Mouse (Mus musculus) E14TG2a.4 (cell line): ENCODE data around the gene Lcn10.
"Not testable (repeated sequence)": the region's sequence is repeated elsewhere in the genome, so short reads cannot be mapped to it uniquely, and the experiment has no call there.

Experiments
- H3K27me3 ChIP-seq: 2 replicates; pipeline ENCODE4 v1.6.1; 2014; ENCODE audit warnings: low read length, control low read depth; ENCODE audit not compliant: insufficient read depth
- H3K36me3 ChIP-seq: 2 replicates; pipeline ENCODE4 v1.6.1; 2014; ENCODE audit warnings: low read length, control low read depth; ENCODE audit not compliant: insufficient read depth
- H3K4me1 ChIP-seq: replicated peaks from 2 replicates; pipeline ENCODE4 v1.6.1; 2014; ENCODE audit warnings: low read depth, low read length, control low read depth
- H3K4me3 ChIP-seq: replicated peaks from 2 replicates; pipeline ENCODE4 v1.5.1; 2014; ENCODE audit warnings: mild to moderate bottlenecking, low read length
- H3K9me3 ChIP-seq: 2 replicates; pipeline ENCODE4 v1.6.1; 2014; ENCODE audit warnings: low read length, control low read depth
- CTCF ChIP-seq: conservative IDR thresholded peaks from 2 replicates; pipeline ENCODE4 v1.5.1; 2014; ENCODE audit warnings: low read length
- NANOG ChIP-seq: IDR thresholded peaks from 2 replicates; pipeline ENCODE4 v1.6.1; 2014; ENCODE audit warnings: borderline replicate concordance, low read length, mixed read lengths
- POU5F1 ChIP-seq: IDR thresholded peaks from 2 replicates; pipeline ENCODE4 v1.6.1; 2014; ENCODE audit warnings: low read length, borderline replicate concordance

Gene Lcn10

GRCm38 (mm10) chr2:25696951-25697350, 14.4 kb downstream of the Lcn10 start:
- no peak for TF ChIP-seq CTCF
- TF ChIP-seq POU5F1 = no peak
- TF ChIP-seq NANOG = no peak
- Histone ChIP-seq H3K27me3 (peaks cover 6% of the 10 kb centered on the region; the same call in 1 of the 2 replicates), H3K4me1 (peaks cover 12% of the 10 kb centered on the region), H3K36me3 (no peaks in the 10 kb centered on the region), H3K4me3 (no peak overlapping the region), H3K9me3 (no peaks in the 10 kb centered on the region)

DNA sequence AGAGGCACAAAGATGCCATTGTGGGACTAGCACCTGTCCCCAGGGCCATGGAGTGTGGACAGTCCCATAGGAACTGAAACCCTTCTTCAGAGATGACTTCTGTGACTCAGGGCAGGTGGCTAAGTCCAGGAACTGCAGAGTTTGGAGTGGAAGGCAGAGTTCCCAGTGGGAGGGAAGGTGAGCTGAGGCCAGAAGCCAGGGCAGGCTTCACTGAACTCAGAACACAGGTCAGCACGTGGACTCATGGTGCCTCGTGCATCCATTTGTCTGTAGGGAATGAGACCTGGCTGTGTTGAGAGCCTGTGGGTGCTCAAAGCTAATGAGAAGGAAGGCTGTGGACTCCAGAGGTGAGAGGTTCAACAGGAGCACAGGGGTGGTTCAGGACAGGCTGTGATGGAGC, 16.2 kb downstream of the Lcn10 start:
- no peak for TF ChIP-seq CTCF
- no peaks in the 10 kb centered on the region for H3K36me3 ChIP-seq
- H3K9me3 ChIP-seq = no peaks in the 10 kb centered on the region
- peaks cover 22% of the 10 kb centered on the region for H3K27me3 ChIP-seq
- H3K4me1 ChIP-seq = peaks cover 12% of the 10 kb centered on the region
- H3K4me3 ChIP-seq = no peak overlapping the region

GRCm38 (mm10) chr2:25699743-25700142, 17.2 kb downstream of the Lcn10 start, which contains the start of gene Obp2a:
Gene Obp2a, plus strand, starts transcription at chr2:25700043.
- peaks cover 32% of the 10 kb centered on the region for H3K27me3 ChIP-seq
- not testable (repeated sequence) for H3K4me1 ChIP-seq, H3K36me3 ChIP-seq, H3K4me3 ChIP-seq, H3K9me3 ChIP-seq

DNA sequence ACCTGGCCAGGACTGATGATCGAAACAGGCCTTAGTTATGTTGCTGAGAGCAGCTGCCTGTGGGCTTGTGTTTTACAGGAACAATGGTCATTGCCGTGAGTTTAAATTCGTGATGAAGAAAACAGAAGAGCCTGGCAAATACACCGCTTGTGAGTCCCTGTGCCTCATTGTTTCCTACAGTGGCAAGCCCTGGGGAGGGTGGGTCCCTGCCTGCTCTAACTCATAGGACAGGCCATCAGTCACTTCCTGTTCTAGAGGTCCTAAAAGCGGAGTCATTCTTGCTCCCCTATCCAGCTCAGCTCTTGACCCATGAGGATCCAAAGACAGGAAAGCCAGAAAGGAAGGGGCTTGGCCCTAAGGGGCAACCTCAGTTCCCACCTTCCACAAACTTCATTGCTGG, 18.5 kb downstream of the Lcn10 start:
- Histone ChIP-seq H3K36me3 (no peaks in the 10 kb centered on the region), H3K27me3 (peaks cover 35% of the 10 kb centered on the region), H3K4me1 (no peaks in the 10 kb centered on the region), H3K4me3 (no peak overlapping the region), H3K9me3 (no peaks in the 10 kb centered on the region)
- TF ChIP-seq CTCF (no peak), POU5F1 (no peak), NANOG (no peak)

DNA sequence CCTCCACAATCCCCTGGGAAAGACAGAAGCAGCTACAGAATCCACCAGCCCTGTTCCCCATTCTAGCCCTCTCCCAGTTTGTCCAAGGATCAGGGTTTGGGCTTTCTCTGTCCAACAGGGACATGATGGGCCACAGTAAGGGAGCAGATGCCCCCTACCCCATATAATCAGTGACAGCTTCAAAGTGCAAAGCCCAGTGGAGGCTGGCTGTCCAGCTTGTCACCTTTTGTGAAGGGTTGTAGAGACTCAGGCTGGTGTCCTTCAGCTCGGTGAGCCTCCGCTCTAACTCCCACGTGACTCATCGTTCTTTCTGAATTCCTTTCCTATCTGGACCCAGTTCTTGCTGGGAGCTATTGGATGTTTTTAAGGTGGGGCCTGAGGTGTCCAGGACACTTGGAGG, 21.2 kb downstream of the Lcn10 start:
- Histone ChIP-seq H3K27me3 (peaks cover 57% of the 10 kb centered on the region), H3K36me3 (no peaks in the 10 kb centered on the region), H3K9me3 (no peaks in the 10 kb centered on the region), H3K4me1 (peaks cover 4% of the 10 kb centered on the region; the same call in 1 of the 2 replicates), H3K4me3 (no peak overlapping the region)
- TF ChIP-seq CTCF (no peak), POU5F1 (no peak), NANOG (no peak)

- Histone ChIP-seq H3K4me3 (peak within 1 kb of the TSS; percentile 84), H3K27me3 (peaks cover 53% of the 10 kb centered on the region), H3K36me3 (no peaks in the 10 kb centered on the region), H3K4me1 (peaks cover 4% of the 10 kb centered on the region; the same call in 1 of the 2 replicates), H3K9me3 (no peaks in the 10 kb centered on the region)
- TF ChIP-seq CTCF = no peak
- TF ChIP-seq POU5F1 = no peak
- TF ChIP-seq NANOG = no peak
Observed at GRCm38 (mm10) chr2:25706643-25707481, 24.3 kb downstream of the Lcn10 start, which contains the start of gene Bmyc. Gene Bmyc, plus strand, starts transcription at chr2:25706739.

DNA sequence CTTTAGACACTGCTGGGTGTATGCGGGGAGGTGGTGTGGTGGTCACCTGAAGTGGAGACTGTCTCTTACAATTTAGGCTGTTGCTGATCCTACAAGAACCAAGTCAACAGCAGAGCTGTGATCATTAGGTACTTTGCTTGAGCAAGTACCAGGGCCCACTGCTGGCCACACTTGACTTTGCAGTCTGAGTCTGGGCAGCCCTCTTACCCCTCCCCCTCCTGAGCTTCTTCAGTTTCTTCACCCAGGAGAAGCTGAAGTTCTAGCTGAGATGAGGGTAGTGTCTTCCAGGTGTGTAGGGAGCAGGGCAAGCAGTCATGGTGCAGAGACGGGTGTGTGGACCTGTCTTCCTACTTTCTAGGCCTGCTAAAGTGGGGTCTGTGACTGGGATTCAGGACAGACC, 25.6 kb downstream of the Lcn10 start:
- TF ChIP-seq NANOG = no peak
- peak; percentile 23 for TF ChIP-seq CTCF
- Histone ChIP-seq H3K4me1 (peaks cover 4% of the 10 kb centered on the region; the same call in 1 of the 2 replicates), H3K9me3 (no peaks in the 10 kb centered on the region)

GRCm38 (mm10) chr2:25709056-25709455, 26.5 kb downstream of the Lcn10 start:
- H3K9me3 ChIP-seq, H3K36me3 ChIP-seq, H3K4me1 ChIP-seq, H3K4me3 ChIP-seq: not testable (repeated sequence)
- peaks cover 34% of the 10 kb centered on the region for H3K27me3 ChIP-seq

More for the DNA sequence above, 25.6 kb downstream of the Lcn10 start:
- H3K4me3 ChIP-seq = no peak overlapping the region
- H3K36me3 ChIP-seq = no peaks in the 10 kb centered on the region
- H3K27me3 ChIP-seq = peaks cover 43% of the 10 kb centered on the region

- not testable (repeated sequence) for H3K36me3 ChIP-seq, H3K4me1 ChIP-seq, H3K9me3 ChIP-seq, H3K4me3 ChIP-seq
- peaks cover 28% of the 10 kb centered on the region for H3K27me3 ChIP-seq
Observed at GRCm38 (mm10) chr2:25709791-25710190, 27.3 kb downstream of the Lcn10 start.

DNA sequence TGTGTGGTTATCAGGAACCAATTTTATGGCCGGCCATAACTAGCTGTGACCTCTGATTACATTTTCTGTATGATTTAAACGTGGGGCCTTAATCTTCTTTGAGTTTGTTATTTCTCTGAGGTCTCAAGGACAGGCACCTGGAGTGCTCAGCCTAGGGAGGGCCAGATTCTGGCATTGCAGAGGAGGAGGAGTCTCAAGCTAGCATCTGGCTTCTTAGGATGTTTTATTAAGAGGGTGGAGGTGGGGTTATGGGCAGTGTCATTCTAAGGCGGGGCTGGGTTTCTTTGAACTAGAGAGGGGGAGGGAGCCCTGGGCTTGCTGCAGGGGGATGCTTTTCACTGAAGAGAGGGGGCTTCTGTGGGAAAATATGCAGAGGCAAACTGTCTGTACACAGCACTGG, 29.1 kb downstream of the Lcn10 start:
- H3K9me3 ChIP-seq, H3K4me3 ChIP-seq, H3K36me3 ChIP-seq, H3K4me1 ChIP-seq: not testable (repeated sequence)
- H3K27me3 ChIP-seq = peaks cover 19% of the 10 kb centered on the region
